Mouse (Mus musculus): ENCODE results near the gene Mical1.

GRCm38 (mm10) chr10:41485778-41486177 lies 9.7 kb downstream of the Mical1 start:
- TF ChIP-seq HCFC1 (IDR thresholded peaks at IDR 0.05; ENCODE audit: borderline replicate concordance, insufficient read depth, low read length) (no peak), ZC3H11A (IDR thresholded peaks at IDR 0.05; ENCODE audit: borderline replicate concordance, low read depth, low read length) (no peak)
